Mouse (Mus musculus) T-cell, adult 66 days (primary cell): ENCODE results near the gene Cops6. TPM values are rescaled to one million over a fixed set of nuclear protein-coding genes. Genes with fewer than 3 reads are reported as not detected.

ENCODE experiments used
- total RNA-seq, 2 experiments: library from RNA; stranded (reverse); gene quantifications; 3 replicates in 1 of 2; 4 replicates in 1 of 2; pipeline ENCODE4 v1.2.4; 2023

Cops6 gene
- 10 to 100 TPM; 52.3 to 55.0 TPM for total RNA-seq

DNA sequence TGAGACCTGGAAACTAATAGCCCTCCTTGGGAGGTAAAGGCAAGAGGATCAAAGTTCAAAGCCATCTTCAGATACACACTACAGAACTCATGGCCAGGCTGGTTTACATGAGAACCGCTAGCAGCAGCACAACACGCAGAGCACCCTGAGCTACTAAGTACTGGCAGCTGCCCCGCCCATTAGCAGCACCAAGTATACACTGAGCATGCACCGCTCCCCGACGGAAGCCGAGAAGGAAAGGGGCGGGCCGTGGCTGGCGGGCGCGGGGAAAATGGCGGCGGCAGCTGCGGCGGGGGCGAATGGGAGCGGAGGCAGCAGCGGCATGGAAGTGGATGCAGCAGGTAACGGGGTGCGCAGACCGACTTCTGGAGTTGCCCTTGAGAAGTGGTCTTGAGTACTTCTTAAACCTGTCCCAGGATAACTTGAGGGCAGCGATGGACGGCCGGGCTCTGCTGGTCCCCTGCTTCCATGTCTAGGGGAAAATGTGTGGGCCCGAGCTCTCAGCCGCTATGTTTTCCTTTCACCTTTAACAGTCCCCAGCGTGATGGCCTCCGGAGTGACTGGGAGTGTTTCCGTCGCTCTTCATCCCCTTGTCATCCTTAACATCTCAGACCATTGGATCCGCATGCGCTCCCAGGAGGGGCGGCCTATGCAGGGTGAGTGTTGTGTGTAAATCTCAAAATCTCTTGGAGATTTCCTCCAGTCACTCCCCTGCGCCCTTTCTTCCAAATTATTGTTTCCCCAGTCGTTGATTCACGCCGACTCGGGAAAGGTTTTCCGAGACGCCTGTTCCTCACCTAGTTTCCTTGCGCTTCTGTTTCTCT, at the start of gene Cops6:
Gene Cops6 (plus strand): TSS at position 230 of the 824 bp plus-strand sequence.

DNA sequence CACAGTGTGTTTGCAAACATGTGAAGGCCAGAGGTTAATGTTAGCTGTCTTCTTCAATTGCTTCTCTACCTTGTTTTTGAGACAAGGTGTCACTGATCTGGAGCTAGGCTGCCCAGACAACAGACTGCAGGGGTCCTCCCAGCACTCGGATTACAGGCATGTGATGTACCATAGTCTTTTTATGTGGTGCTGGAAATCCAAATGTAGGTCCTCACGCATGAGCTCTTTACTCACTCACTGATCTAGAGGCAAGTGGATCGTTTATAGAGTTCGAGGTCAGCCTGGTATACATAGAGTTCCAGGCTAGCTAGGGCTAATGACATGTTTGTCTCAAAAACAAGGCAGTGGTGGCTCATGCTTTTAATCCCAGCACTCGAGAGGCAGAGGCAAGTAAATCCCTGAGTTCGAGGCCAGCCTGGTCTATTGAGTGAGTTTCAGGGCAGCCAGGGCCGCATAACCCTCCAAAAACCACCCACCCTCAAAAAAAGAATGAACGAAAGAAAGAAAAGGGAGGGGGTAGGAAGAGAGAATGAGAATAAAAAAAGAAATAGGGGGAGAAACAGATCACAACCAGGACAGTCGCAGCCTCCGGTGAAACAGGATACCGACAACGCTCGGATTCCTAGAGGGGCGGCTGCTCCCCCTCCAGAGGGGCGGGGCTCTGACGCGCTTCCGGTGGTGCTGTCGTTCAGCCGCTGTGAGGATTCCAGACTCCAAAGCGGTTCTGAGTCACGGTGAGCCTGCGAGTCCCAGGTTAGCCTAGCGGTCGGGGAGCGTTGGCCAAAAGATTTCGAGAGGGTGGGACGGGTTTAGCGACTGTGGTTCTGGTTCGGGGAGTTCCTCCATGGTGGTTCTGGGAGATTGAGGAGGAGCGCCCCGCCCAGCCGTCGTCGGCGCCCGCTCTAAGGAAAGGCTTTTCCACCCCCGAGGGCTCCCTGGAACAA, 44.3 kb upstream of the Cops6 start, which contains the start of gene Zscan21:
Gene Zscan21 (plus strand): TSS at position 649 of the 944 bp plus-strand sequence.

DNA sequence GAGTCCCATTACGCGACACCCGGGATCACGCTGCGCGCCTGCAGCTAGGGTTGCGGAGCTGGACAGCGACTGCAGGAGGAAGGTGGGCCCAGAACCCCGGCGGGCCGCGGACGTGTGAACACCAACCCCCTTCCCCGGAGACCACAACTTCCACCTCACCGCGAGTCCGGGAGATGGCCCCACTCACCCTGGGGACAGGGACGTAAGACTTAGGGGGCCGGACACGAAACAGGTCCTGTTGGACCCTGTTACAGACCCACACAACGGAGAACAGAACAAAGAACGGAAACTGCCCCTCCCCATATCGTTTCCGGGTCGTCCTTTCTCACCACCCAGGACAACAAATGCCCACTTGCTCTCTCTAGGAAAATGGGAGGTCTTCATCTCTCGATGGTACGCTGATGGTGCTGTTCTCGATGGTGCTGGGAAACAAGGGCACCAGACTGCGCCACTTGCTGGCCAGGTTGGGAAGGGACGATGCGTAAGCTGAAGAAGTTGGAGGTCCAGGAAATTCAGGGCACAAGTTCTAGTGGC, 5.4 kb upstream of the Cops6 start, which contains the start of gene Zfp113:
Gene Zfp113 (minus strand): TSS at position 302 of the 534 bp plus-strand sequence.

DNA sequence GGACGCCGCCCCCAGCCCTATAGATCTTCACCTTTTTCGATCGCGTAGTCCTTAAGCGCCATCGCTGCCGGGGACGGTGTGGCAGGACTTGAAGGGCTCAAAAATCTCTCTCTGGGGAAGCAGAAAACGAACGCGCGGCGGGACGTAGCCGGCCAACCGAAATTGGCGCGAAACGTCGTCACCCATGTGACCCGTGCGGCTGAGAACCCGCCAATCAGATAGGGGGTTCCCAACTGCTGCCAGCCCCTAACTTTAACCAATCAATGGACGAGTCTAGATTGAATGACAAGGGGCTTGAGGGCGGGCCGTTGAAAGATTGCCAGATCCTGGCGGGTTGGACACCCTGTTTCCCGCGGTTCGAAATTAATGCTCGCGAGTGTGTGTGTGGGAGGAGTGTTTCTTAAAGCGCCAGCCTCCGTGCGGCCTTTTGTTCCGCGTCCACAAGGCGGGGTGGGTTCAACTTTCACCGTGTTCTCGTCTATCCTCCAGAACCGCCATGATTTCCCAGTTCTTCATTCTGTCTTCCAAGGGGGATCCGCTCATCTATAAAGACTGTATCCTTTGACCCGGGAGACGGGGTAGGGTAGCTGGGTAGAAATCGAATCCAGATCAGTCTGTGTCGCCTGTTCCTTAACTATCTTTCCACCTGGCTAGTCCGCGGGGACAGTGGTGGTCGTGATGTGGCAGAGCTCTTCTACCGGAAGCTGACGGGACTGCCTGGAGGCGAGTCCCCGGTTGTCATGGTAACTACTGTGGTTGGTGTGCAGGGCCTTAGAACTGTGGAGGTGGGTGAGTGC, 11.0 kb downstream of the Cops6 start, which contains the start of the genes Ap4m1 and Mcm7:
Gene Ap4m1 (plus strand): TSS at position 308 of the 797 bp plus-strand sequence.
Gene Mcm7 (minus strand): TSS at position 728 of the 797 bp plus-strand sequence.

DNA sequence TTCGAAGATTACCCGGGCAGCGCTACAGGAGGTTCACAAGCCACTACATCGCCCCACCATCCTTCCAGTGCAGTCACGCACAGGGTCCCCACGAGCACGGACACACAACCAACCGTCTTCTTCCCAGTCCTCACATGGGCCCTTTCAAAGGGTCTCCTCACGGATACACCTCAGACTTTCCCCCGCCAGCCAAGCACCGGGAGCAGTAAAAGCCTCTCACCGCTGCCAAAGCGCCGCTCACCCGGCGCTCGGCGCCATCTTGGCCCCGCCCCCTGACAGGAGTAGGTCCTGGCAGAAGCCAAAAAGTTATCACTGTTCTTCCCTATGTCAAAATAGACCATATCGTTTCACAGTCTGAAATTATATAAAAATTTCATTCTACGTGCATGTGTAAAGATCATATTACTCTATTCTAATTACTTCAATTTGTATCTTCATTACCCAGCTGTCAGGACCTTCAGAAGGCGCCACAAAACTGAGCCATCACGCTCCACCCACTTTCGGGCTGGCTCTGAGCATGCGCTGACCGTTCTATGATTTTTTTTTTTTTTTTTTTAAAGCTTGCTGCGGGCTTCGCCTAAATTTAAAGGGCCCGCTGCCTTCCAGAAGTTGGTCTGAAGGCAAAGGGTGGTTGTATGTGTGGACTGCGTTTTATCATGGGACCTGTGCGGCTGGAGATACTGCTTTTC, 26.2 kb downstream of the Cops6 start, which contains the start of the genes Taf6 and Cnpy4:
Gene Taf6 (minus strand): TSS at position 502 of the 689 bp plus-strand sequence.
Gene Cnpy4 (plus strand): TSS at position 536 of the 689 bp plus-strand sequence.

DNA sequence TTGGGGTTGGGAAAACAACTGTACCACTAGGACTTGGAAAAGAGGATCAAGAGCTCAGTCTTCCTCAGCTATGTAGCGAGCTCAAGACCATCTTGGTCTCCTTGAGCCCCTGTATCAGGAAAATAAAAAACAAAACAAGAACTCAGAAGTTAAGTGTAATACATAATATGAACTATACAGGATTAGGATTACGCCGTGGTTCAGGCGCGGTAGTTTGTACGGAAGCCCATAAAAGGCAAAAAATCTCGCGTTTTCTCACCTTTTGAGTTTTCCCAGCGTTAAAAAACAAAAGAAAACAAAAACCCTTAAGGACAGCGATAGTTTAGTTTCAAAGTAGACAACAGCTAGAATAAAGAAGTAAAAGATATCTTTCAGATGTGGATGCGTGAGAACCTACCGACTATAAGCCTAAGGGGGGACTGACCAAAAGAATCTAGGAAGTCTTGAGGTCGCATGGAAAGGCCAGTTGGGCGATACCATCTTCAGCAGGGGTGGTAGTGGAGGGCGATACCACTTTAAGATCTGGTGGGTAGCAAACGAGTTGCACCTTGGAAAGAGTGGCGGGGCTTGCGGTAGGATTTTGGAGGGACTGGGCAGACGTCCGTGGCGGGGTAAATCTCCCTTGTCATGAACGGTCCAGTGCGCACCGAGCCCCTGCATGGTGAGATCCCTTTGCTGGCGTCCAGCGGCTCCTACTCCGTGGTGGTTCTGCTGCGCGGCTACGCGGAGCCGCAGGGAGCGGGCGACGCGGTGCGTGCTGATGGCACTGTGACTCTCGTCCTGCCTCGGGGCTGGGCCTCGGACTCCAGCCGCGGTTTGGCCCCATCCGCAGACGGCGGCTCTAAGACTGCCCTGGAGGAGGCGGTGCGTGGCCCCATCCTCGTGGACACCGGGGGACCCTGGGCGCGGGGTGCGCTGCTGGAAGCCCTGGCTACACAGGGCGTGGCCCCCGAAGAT, 33.2 kb downstream of the Cops6 start, which contains the start of gene Mblac1:
Gene Mblac1 (plus strand): TSS at position 544 of the 957 bp plus-strand sequence.

Other genes with a start within 250 kb of the Cops6 start
- not detected for gene Cyp3a13, start 239.5 kb upstream of the Cops6 start, total RNA-seq
- gene Gjc3, start 198.0 kb upstream of the Cops6 start, total RNA-seq, result not detected
- not detected for gene Azgp1, start 179.6 kb upstream of the Cops6 start, total RNA-seq
- gene Smok3a, start 139.8 kb upstream of the Cops6 start, total RNA-seq, result not detected
- gene Smok3b, start 139.6 kb upstream of the Cops6 start, total RNA-seq, result not detected
- not detected for gene Smok3c, start 107.9 kb upstream of the Cops6 start, total RNA-seq
- gene Zkscan1, start 76.0 kb upstream of the Cops6 start, total RNA-seq, result 10 to 100 TPM; 22.9 to 24.4 TPM
- gene Zscan21, start 44.2 kb upstream of the Cops6 start, total RNA-seq, result 10 to 100 TPM; 13.3 to 18.2 TPM
- gene Zfp113, start 5.3 kb upstream of the Cops6 start, total RNA-seq, result 10 to 100 TPM in 1 of 2 experiments, 1 to 10 TPM in 1; 9.4 to 10.4 TPM
- gene Ap4m1, start 10.9 kb downstream of the Cops6 start, total RNA-seq, result 10 to 100 TPM; 28.2 to 28.4 TPM
- 10 to 100 TPM; 76.0 to 81.5 TPM for gene Mcm7, start 11.4 kb downstream of the Cops6 start, total RNA-seq
- 10 to 100 TPM; 27.6 to 32.2 TPM for gene Taf6, start 26.4 kb downstream of the Cops6 start, total RNA-seq
- 10 to 100 TPM; 16.9 to 17.7 TPM for gene Cnpy4, start 26.4 kb downstream of the Cops6 start, total RNA-seq
- 1 to 10 TPM; 1.3 to 2.1 TPM for gene Mblac1, start 33.2 kb downstream of the Cops6 start, total RNA-seq
- gene Nxpe5, start 64.8 kb downstream of the Cops6 start, total RNA-seq, result not detected
- 10 to 100 TPM; 38.1 to 38.9 TPM for gene Lamtor4, start 94.4 kb downstream of the Cops6 start, total RNA-seq
- 10 to 100 TPM; 58.2 to 71.8 TPM for gene BC037034, start 103.0 kb downstream of the Cops6 start, total RNA-seq
- not detected for gene Gal3st4, start 111.8 kb downstream of the Cops6 start, total RNA-seq
- not detected for gene Gm43720, start 118.9 kb downstream of the Cops6 start, total RNA-seq
- 1 to 10 TPM; 1.4 to 1.5 TPM for gene Gpc2, start 118.9 kb downstream of the Cops6 start, total RNA-seq
- not detected for gene Stag3, start 119.2 kb downstream of the Cops6 start, total RNA-seq
- gene Pvrig, start 180.9 kb downstream of the Cops6 start, total RNA-seq, result 1 to 10 TPM; 3.6 to 6.8 TPM